Mouse (Mus musculus) c-Kit-negative CD71-positive TER-119-positive erythroid progenitor cells, embryonic 14.5 days (primary cell): Measurements from ENCODE around the gene Pold4.

Source experiments
- DNase-seq: peaks from one replicate; pipeline ENCODE4 v3.0.0-alpha.2; 2013; ENCODE audit warnings: low read depth, low spot score

The Pold4 gene

DNA sequence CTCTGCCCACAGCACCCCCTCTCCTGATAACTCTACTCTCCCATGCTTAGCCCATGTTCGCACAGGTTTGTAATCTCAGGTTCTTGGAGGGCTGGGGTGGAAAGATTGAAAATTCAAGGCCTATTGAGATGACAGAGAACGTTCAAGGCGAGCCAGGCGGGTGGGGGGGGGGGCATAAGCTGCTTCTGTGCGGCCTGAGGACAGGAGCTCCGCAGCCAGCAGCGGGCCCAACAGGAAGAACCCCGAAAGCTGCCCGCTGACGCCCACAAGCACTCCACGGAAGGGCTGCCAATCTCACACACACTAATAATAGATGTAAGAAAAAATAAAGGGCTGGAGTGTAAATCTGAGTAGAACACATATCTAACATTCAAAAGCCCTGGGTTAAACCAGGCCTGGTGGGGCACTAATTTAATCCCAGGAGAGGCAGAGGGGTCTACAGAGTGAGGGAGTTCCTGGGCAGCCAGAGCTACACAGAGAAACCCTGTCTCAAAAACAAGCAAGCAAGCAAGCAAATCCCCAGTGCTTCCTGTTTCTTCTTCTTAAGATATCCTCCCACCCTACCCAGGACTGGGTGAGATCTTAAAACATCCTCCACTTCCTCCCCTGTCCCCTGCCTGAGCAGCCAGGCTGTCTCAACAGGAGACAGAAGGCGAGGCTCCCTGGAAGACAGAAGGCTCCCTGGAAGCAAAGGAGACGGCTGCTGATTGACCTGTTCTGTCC, 27.9 kb upstream of the Pold4 start:
- no peak for DNase-seq

GRCm38 (mm10) chr19:4204889-4205288, 26.8 kb upstream of the Pold4 start:
- no peak for DNase-seq

DNA sequence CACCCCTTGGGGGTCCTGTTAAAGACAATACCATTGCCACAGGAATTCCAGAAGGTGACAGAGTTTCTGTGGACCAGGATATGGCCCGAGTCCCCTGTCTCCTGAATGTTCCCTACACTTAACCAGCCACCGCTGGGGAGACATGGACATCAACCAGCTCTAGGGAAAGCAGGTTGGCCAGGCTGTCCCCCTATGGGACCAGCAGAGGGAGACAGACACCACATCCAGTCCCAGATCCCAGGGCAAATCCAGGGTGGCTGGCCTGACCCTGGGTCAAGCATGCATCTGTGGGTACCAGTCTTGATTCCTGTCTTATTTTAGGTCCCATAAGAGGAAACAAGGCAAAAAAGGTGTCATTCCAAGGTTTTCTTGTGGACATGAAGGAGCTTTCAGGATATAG, 24.7 kb upstream of the Pold4 start:
- DNase-seq = no peak

GRCm38 (mm10) chr19:4208563-4208962, 23.1 kb upstream of the Pold4 start:
- DNase-seq = no peak

- no peak for DNase-seq
Measured at GRCm38 (mm10) chr19:4211891-4212588, 19.7 kb upstream of the Pold4 start.

DNA sequence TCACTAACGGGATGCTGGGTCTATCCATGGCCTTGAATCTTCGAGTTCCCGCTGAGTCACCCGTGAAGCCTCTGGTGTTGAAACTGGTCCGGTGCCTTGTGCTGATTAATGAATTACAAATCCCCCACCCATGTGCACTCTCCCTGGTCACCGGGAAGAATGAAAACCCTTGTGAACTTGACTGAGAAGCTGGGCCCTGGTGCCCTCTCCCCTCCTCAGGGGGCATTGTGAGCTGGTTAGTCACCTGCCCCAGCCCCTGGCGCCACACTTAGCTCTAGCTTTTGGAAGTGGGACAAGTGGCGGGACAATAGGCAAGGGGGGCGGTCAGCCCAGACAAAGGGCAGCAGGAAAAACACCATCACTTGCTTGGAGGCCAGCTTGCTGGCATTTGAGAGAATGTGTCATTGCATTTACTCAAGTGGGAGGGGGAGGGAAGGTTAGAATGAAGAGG, 18.1 kb upstream of the Pold4 start:
- no peak for DNase-seq

DNA sequence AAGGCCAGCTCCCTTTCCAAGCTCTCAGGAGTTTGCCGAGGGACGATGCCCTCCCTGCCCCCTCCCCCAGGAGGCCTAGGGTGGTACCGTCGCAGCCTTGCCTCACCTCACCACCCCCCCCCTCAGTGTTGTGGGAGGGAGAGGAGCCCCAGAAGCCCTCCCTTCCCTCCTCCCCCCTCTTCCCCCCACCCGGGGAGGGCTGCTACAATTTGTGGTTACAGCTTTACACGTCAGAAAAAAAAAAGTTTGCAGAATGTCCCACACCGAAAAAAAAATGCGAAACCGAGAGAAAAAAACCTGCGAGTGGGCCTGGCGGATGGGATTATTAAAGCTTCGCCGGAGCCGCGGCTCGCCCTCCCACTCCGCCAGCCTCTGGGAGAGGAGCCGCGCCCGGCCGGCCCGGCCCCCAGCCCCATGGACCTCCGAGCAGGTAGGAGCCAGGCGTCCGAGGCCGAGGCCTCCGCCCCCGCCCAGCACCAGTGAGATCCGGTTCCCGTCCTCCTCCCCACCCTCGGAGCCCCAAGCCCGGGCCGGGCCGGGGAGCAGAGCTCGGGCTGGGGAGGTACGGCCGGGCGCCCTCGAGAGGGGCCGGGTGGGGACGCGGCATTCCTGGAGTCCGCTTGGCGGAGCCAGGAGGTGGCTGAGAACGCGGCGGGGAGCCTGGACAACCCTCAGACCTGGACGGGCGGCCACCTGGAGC, 17.5 kb upstream of the Pold4 start, which contains the start of the genes Clcf1 and AC109138.7:
TSS of gene Clcf1 (plus strand) at position 168 of the 700 bp plus-strand sequence.
TSS of gene AC109138.7 (plus strand) at position 287 of the 700 bp plus-strand sequence.
- no peak for DNase-seq

DNA sequence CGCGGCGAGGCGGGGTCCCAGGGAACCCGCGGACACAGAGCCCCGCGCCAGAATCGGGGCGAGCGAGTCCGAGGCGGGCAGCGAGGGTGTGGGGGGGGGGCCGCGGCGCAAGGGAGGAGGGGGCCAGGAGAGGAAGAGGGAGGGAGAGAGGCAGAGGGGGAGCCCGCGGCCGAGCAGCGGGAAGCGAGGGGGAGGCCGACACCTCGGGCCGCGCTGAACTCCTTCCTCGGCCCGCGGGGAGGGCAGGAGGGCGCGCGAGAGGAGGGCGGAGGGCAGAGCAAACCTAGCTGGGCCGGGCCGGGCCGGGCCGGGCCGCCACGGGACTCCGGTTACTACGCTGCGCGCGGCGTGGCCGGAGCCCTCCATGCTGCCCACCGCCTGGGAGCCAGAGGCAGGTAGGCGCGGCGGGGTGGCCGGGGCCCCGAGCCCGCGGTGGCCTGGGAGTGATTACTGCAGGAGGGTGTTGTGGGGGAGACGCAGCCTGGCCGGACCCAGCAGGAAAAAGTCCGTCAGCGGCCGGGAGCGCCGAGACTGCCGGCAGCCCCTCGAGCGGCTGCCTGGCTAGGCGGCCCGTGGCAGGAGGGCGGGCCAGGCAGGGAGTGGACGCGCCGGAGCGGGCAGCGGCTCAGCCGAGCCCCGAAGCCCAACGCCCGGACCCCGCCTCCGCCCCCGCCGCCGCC, 16.8 kb upstream of the Pold4 start:
- DNase-seq = no peak

- DNase-seq = no peak
Measured at GRCm38 (mm10) chr19:4215451-4215840, 16.3 kb upstream of the Pold4 start.

DNA sequence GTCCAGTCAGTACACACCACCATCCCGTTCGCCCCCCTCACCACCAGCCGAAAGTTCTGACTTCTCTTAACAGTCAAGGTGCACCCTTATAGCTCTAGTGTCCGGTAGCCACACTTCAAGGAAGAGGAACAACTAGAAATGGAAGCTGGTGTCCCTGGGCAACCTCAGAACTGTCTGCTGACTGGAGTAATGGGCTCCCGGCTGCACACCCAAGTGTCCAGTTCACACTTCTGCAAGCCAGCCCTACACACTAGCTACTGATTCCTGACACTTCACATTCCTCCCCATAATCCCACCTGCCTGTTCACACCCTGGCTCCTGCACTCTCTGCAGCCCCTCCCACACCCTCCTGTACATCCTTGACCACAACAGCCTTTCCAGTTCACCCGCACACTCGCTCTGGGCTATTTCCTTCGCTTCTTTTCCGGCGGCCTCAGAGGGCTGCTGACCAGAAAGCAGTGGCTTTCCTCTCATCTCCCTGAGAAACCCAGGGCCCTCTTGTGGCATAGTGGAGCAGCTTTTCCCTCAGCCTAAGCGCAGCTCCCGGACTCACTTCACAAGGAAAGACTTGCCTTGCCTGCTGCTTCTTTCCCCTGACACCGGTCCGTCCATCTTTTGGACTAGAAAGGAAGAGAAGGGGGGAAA, 15.5 kb upstream of the Pold4 start:
- no peak for DNase-seq

DNA sequence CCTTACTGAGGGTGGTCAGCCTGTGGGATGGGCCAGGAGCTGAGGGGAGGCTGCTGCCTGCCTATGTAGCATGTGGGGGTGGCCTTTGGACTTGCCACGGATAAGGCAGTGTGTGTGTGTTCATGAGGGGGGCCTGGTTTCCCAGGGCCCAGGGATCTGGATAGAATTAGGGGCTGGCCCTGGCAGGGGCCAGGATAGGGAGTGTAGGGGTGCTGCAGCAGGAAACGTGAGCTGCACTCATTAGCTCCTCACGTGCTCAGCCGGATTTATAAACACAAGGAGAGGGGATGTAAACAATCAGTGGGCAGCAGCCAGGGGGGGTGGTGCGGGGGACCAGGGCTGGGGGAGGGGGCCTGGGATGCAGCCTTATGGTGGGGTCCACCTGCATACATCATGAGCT, 14.6 kb upstream of the Pold4 start:
- DNase-seq = no peak

DNA sequence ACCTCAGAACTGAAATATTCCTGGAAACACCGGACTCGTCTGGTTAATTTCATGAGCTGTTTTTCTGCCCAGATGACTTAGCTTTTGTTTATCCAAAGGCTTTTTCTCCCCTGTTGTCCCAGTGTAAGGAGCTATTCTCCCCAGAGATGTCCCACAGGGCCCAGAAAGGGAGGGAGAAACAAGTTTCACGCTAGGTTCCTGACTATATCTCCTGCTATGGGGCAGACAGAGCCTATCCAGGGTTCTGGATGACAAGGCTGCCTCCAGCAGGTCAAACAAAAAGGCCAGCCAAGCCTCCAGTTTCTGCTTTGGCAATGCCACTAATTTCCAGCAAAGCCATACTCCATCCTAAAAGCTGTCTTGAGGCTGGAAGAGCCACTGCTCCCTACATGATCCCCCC, 13.8 kb upstream of the Pold4 start:
- no peak for DNase-seq

GRCm38 (mm10) chr19:4218293-4218692, 13.4 kb upstream of the Pold4 start:
- DNase-seq = no peak

GRCm38 (mm10) chr19:4218784-4219183, 12.9 kb upstream of the Pold4 start:
- no peak for DNase-seq

DNA sequence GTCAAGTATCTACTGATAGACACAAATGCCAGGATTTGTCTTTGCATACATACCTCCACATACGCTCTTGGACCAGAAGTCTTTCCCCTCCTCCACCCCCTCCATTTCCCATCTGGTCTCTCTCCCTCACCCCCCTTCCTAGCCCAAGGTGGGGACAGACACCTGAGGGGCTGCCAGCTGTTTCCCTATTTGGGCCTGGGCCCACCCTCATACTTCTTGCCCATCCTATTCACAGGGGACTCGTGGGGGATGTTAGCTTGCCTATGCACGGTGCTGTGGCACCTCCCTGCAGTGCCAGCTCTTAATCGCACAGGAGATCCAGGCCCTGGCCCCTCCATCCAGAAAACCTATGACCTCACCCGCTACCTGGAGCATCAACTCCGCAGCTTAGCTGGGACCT, 11.8 kb upstream of the Pold4 start:
- no peak for DNase-seq

DNA sequence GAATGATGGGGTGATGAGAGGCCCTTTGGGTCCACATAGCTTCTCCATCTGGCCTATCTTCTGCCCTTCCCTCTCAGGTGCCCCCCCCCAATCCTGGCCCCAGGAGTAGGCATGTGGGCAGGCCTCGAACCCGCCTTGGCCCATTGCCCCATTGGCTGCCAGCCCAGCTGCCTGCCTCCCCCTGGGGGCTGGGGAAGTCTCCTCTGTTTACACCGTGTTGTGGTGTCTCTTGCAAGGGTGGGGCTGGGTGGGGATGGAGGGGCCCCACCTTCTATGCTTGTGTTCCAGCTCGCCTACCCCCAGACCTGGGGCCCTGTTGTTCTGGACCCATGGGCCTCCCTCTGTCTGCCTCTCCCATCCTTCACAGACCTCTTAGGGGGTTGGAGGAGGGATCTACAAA, 11.3 kb upstream of the Pold4 start:
- no peak for DNase-seq

DNA sequence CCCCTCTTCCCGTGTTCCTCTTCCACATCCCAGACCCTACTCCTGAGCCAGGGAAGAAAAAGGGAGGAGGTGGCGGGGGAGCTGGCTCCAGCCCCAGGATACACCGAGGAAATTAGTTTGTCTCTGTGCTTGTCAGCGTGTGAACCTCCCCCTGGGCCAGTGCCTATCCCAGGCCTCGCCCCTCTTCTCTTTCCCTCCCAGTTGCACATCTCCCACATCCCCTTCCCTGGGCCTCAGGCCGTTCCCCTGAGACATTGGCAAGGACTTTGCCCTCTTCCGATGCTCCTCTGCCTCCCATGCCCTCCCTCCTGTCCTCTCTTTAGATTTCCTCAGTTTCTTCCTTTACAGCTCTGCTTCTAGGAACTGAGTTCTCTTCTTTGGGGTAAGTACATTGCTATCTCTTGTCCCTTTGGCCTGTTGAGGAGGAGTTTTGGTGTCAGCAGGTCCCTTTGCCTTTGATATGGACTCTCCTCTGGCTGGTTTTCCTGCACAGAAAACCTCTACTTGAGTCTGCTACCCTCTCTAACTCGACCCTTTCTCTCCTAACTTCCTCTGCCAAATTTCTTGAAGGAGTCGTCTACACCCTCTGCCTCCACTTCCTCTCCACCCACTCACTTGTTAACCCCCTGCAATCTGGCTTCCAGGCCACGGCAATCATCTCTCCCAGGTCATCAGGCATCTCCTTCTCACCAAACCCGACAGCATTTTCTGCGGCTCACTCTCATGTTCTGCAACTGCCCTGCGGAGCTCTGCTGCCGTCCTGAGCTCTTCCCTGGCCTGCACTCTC, 10.5 kb upstream of the Pold4 start:
- no peak for DNase-seq

DNA sequence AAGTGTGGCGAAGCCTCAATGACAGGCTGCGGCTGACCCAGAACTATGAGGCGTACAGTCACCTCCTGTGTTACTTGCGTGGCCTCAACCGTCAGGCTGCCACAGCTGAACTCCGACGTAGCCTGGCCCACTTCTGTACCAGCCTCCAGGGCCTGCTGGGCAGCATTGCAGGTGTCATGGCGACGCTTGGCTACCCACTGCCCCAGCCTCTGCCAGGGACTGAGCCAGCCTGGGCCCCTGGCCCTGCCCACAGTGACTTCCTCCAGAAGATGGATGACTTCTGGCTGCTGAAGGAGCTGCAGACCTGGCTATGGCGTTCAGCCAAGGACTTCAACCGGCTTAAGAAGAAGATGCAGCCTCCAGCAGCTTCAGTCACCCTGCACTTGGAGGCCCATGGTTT, 9.5 kb upstream of the Pold4 start:
- no peak for DNase-seq

DNA sequence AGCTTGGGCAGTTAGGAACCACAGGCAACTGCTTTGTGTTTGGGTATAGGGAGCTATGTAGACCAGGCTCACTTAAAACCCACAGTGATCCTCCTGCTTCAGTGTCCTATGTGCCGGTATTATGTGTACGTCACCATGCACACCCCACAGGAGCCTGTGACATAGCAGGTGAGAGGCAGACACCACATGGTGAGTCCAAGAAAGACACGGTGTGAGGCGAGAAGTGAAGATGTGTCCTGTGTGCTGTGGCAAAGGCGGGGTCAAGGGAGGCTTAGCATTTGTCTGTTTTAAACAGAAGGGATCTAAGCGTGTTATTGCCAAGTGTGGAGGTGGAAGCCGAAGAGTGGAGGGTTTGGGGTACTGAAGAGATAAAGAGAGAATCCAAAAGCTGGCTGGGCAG, 4.9 kb upstream of the Pold4 start:
- DNase-seq = no peak

- DNase-seq = no peak
Measured at GRCm38 (mm10) chr19:4227446-4227845, 4.3 kb upstream of the Pold4 start.
